Mouse (Mus musculus) midbrain, embryonic 14.5 days (tissue): Measurements from ENCODE around the gene Amot. TPM values are rescaled to one million over a fixed set of nuclear protein-coding genes. Genes with fewer than 3 reads are reported as not detected.

ENCODE experiments used
- ATAC-seq: fragments of 200-750 bp; cut with Nextera tagmentation; 2 replicates; pipeline ENCODE4 v1.8.0; 2017; ENCODE audit warnings: moderate number of reproducible peaks, moderate library complexity; ENCODE audit not compliant: low FRiP score, low TSS enrichment
- DNase-seq: peaks from one replicate; pipeline ENCODE4 v3.0.0-alpha.2; 2015
- H3K27ac ChIP-seq: fragments of 300-500 bp; sonication (generic); replicated peaks from 2 replicates; pipeline ENCODE4 v1.5.1; 2014; ENCODE audit warnings: mild to moderate bottlenecking, low read depth, low read length, moderate library complexity
- H3K27me3 ChIP-seq: fragments of 300-500 bp; sonication (generic); 2 replicates; pipeline ENCODE4 v1.6.1; 2014; ENCODE audit warnings: low read length, control low read depth, mixed read lengths; ENCODE audit not compliant: control insufficient read depth, insufficient read depth
- H3K36me3 ChIP-seq: fragments of 300-500 bp; sonication (generic); 2 replicates; pipeline ENCODE4 v1.6.1; 2014; ENCODE audit warnings: low read length, control low read depth; ENCODE audit not compliant: control insufficient read depth, insufficient read depth
- H3K4me1 ChIP-seq: fragments of 300-500 bp; sonication (generic); 2 replicates; pipeline ENCODE4 v1.6.1; 2014; ENCODE audit warnings: mild to moderate bottlenecking, antibody characterized with exemption, low read length, control low read depth; ENCODE audit not compliant: control insufficient read depth, insufficient read depth
- H3K4me2 ChIP-seq: fragments of 300-500 bp; sonication (generic); 2 replicates; pipeline ENCODE4 v1.6.1; 2014; ENCODE audit warnings: mild to moderate bottlenecking, low read length, moderate library complexity
- H3K4me3 ChIP-seq: fragments of 300-500 bp; sonication (generic); replicated peaks from 2 replicates; pipeline ENCODE4 v1.5.1; 2014; ENCODE audit warnings: low read depth, low read length
- H3K9ac ChIP-seq: fragments of 300-500 bp; sonication (generic); replicated peaks from 2 replicates; pipeline ENCODE4 v1.6.1; 2014; ENCODE audit warnings: mild to moderate bottlenecking, low read length, moderate library complexity
- H3K9me3 ChIP-seq: fragments of 300-500 bp; sonication (generic); 2 replicates; pipeline ENCODE4 v1.6.1; 2016; ENCODE audit warnings: low read length, control low read depth, mixed read lengths; ENCODE audit not compliant: control insufficient read depth
- WGBS: fragments of 180-500 bp; shearing (Covaris S2); extraction: QIAGEN DNeasy Blood & Tissue Kit; methylation state at CpG from one replicate; pipeline ENCODE4 v1.1.7; 2014; 5-methylcytosine and 5-hydroxymethylcytosine counted together
- polyA plus RNA-seq: library from polyadenylated mRNA; unstranded; fragments of >200 nt; fragmentation: Nextera tagmentation; extraction: Ambion mirVana; gene quantifications from 2 replicates; pipeline ENCODE4 v1.2.1, GENCODE M21; 2014

Amot gene
- 5.9 and 9.1 TPM in 2 replicates for polyA plus RNA-seq

DNA sequence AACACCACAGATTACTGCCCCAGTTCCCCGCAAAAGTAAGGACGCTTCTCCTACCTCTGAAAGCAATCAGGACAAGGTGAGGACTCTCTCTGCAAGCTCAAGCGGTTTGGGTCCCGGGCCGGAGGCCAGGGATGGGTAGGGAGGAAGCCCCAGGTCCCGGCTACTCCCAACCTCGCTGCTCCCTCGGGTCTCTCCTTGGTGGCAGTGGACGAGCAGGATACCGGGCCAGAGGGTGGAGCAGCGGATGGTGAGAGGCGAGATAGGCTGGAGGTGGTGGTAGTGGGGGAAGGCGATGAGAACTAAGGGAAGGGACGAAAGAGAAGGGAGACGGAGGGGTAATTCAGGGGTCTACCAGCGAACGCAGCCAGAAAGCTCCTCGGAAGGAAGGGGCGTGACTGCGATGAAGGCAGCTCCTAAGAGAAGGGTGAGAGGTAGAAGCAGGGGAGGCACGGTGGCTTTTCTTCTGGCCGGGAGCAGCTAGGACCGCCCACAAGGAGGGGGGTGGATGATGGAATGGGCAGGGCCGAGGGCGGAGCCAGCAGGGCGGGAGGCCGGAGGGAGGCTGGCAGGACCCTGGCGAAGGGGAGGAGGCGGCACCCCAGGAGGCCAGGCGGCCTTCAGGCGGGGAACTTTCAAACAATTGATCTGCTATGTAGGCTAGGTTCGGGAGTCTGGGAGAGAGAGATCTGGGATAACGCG, at the start of gene Amot:
Gene Amot, minus strand, starts transcription at position 465 of the 699 bp plus-strand sequence.
- peak within 1 kb of the TSS; percentile 54 for H3K9ac ChIP-seq
- H3K4me1 ChIP-seq, result no peaks in the 10 kb centered on the region
- H3K36me3 ChIP-seq, result no peaks in the 10 kb centered on the region
- 16% methylated on average over 34 of the region's 34 CpGs for WGBS
- H3K4me3 ChIP-seq, result peak within 1 kb of the TSS; percentile 48
- no peaks in the 10 kb centered on the region for H3K9me3 ChIP-seq
- ATAC-seq, result peak; percentile 93
- no peak within 1 kb of the TSS for H3K27ac ChIP-seq
- DNase-seq, result peak; percentile 77
- H3K27me3 ChIP-seq, result no peaks in the 10 kb centered on the region
- peak within 1 kb of the TSS; percentile 60 for H3K4me2 ChIP-seq

DNA sequence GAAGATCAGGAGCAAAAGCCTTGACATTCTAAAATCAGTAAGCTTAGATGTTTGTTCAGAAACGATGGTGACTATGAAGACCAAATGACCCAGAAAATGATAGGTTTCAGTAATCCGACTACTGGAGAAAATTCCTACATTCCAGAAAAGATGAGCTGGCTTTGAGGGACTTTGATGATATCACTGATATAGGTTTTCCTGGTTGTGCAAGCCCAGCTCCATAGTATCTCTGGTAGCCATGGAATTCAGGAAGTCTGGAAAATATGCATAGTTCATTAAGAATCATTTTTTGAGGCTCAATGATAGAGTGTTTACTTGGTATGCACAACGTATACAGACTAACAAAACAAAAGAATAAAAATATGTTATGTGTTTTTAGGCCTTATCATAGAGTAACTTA, 40.1 kb upstream of the Amot start:
- H3K4me3 ChIP-seq, result no peak overlapping the region
- no peak for ATAC-seq
- H3K4me2 ChIP-seq, result no peak overlapping the region
- H3K27ac ChIP-seq, result no peak overlapping the region
- H3K36me3 ChIP-seq, result no peaks in the 10 kb centered on the region
- H3K9me3 ChIP-seq, result no peaks in the 10 kb centered on the region
- H3K27me3 ChIP-seq, result no peaks in the 10 kb centered on the region
- WGBS, result 77% methylated on average over 3 of the region's 3 CpGs
- no peak for DNase-seq
- H3K4me1 ChIP-seq, result peaks cover 3% of the 10 kb centered on the region; the same call in 1 of the 2 replicates
- no peak overlapping the region for H3K9ac ChIP-seq

DNA sequence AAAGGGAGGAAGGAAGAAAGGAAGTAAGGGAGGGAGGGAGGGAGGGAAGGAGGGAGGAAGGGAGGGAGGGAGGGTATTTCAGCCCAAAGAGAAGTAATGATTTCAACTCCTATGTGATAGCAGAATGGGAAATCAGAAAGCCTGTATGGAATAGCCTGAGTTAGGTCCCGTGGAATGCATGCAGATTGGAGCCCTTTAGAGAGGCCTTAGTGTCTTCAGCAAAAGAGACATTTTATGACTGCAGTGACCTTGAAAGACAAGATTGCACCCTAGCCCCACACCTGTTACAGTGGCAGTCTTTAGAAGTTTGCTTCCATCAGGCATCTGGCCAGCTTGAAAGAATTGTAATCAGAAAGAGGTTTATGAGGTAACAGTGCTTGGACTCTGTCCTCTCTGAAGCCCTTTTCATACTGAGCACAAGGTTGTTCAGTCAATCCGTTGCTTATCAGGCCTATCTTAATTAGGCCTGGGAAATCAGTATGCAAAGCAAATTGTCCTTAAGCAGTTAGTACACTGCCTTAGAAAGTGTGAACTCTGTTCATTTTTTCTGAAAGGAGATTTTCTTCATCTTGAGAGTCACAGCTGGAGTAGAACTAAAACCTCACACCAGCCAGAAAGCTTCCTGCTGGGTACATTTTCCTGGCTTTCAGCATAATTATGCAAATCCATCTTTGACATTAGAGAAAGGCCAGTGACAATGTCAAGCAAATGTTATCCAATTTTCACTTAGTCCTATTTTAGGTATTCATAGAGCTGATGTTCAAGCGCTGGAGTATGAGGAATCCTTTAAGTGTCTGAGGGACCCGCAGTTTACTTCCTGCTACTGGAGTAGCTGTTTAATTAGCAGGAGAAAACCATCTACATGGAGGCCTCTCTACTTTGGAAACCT, 38.9 kb upstream of the Amot start:
- WGBS, result 41% methylated on average over 4 of the region's 4 CpGs
- Histone ChIP-seq H3K4me3 (no peak overlapping the region), H3K27me3 (no peaks in the 10 kb centered on the region), H3K36me3 (no peaks in the 10 kb centered on the region), H3K9ac (no peak overlapping the region), H3K4me2 (no peak overlapping the region), H3K9me3 (no peaks in the 10 kb centered on the region), H3K27ac (no peak overlapping the region), H3K4me1 (peaks cover 3% of the 10 kb centered on the region; the same call in 1 of the 2 replicates)
- peak; percentile 24; the same call in 1 of the 2 replicates for ATAC-seq
- peak; percentile 26 for DNase-seq

DNA sequence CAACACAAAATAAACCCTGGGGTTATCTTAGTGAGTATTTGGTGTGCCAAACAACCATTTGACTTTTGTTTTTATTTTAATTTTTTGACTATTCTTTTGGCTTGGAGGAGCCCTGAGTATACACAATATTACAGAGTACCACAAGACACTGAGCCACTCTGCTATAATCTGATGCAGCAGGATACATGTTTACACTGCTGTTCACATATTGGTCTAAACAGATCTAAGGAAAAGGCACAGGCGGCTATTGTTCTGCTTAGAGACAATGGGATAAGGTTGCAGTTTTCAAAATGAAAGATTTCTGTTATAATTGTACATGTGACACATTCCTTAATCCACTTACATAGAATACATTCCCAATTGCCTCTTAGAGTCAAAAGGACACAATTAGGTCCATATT, 36.1 kb upstream of the Amot start:
- Histone ChIP-seq H3K36me3 (no peaks in the 10 kb centered on the region), H3K27ac (no peak overlapping the region), H3K4me2 (no peak overlapping the region), H3K4me3 (no peak overlapping the region), H3K27me3 (no peaks in the 10 kb centered on the region), H3K9ac (no peak overlapping the region), H3K4me1 (peaks cover 3% of the 10 kb centered on the region; the same call in 1 of the 2 replicates), H3K9me3 (no peaks in the 10 kb centered on the region)
- DNase-seq, result no peak
- ATAC-seq, result no peak
- WGBS, result 36% methylated on average over 1 of the region's 1 CpGs

DNA sequence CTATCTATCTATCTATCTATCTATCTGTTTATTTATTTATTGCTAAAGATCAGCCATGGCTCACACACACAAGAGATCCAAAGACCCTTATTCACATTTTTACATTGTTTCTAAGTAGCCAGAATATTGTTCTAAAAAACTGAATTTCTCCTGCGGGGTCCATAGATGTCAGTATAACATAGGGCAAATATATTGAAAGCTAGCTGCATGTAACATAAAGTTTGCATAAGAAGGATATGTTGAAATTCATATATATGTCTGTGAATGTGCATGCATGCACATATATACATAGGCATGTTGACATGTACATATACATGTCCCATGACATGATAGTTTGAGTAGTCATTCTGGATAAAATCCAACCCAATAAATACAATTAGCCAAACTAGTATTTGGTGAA, 35.3 kb upstream of the Amot start:
- peak; percentile 22 for DNase-seq

DNA sequence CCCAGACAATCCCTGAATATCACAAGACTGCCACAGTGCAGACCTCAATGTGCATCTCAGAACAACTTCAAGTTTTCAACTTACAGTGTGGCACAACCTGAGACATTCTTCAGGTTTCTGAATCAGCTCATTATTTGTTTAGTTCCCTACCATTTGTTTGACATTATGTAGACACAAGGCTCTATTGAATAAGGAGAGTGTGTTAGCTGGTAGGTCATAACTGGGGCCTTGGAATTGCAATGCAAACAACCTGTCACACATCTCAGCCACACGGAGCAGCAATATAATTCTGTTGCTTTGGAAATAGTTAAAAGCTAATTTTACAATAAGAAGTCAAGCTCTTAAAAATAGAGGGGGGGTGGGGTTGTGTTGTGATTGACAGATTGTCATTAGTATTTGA, 24.6 kb upstream of the Amot start:
- Histone ChIP-seq H3K9ac (no peak overlapping the region), H3K4me1 (no peaks in the 10 kb centered on the region), H3K36me3 (no peaks in the 10 kb centered on the region), H3K4me2 (no peak overlapping the region), H3K4me3 (no peak overlapping the region), H3K27ac (no peak overlapping the region), H3K9me3 (no peaks in the 10 kb centered on the region), H3K27me3 (no peaks in the 10 kb centered on the region)
- WGBS, result 69% methylated on average over 1 of the region's 1 CpGs
- no peak for DNase-seq
- ATAC-seq, result no peak

More for the DNA sequence above, 35.3 kb upstream of the Amot start:
- Histone ChIP-seq H3K4me1 (peaks cover 3% of the 10 kb centered on the region; the same call in 1 of the 2 replicates), H3K27me3 (no peaks in the 10 kb centered on the region), H3K4me2 (no peak overlapping the region), H3K27ac (no peak overlapping the region), H3K9me3 (no peaks in the 10 kb centered on the region), H3K4me3 (no peak overlapping the region), H3K36me3 (no peaks in the 10 kb centered on the region), H3K9ac (no peak overlapping the region)
- ATAC-seq, result no peak
- WGBS, result 95% methylated on average over 1 of the region's 1 CpGs

DNA sequence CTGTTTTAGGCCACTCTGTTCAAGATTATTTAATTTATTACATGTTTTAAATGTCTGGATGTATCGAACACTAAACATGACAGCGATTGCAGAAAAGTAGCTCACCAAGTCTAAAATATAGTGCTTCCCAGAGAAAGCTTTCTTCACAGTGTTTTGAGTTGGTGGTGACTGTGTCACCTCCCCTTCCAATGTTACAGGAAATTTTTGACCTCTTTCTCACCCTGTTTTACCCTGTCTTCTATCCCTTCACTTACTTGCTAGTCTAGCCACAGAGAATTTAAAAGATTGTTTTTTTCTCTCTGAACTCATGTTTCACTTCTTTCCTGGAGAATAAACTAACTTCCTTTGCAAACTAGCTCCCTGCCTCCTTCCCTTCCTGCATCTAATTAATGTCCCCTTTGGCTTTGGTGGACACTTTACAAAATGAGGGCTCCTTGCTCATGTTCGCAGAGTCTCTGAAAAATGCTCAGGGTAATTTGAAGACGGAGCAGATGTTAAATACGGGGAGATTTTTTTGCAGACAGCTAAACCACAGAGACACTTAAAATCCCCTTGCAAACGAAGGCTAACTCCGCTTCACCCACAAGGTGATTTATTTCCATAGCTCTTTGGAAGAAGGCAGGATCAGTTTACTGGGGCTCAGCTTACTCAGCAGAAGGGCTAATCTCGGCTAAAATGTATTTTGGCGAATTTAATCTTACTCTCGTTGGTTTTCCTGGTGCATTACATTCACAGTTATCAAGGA, 11.5 kb upstream of the Amot start:
- Histone ChIP-seq H3K36me3 (no peaks in the 10 kb centered on the region), H3K4me1 (no peaks in the 10 kb centered on the region), H3K9ac (no peak overlapping the region), H3K27me3 (no peaks in the 10 kb centered on the region), H3K27ac (no peak overlapping the region), H3K9me3 (no peaks in the 10 kb centered on the region), H3K4me3 (no peak overlapping the region), H3K4me2 (no peak overlapping the region)
- 70% methylated on average over 10 of the region's 10 CpGs for WGBS
- ATAC-seq (no peak), DNase-seq (no peak)

DNA sequence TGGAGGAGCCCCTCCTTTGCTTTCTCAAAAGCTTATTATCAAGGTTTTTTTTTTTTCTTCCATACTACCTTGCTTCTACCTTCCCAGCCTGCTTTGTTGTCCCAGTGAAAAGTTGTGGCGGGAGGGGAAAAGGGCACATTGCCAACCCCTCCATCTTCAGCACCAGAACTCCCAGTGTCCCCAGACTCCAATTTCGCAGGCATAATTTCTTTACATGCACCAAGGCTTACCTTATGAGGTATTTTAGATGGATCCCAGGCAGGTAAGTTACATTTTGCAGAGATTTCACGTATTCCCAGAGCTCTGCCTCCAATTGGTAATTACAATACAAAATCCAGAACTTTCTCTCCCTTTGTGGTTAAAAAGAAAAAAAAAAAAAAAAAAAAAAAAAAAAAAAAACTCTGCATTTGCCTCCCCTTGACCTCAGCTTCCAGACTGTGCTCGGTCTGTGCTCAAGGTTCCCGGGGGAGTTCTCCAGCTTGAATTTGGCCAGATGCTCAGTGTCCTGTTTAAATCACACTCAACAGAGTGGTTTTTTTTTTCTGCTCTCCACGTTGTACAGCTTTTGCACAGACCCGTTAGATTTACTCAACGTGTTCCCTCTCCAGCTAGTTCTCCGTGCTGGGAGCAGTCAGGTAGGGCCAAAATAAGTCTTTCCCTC, 10.6 kb upstream of the Amot start:
- no peak overlapping the region for H3K27ac ChIP-seq
- ATAC-seq, result no peak

More for the DNA sequence above, 10.6 kb upstream of the Amot start:
- Histone ChIP-seq H3K9ac (no peak overlapping the region), H3K4me3 (no peak overlapping the region), H3K9me3 (no peaks in the 10 kb centered on the region), H3K27me3 (no peaks in the 10 kb centered on the region), H3K4me1 (no peaks in the 10 kb centered on the region), H3K36me3 (no peaks in the 10 kb centered on the region), H3K4me2 (no peak overlapping the region)
- WGBS, result 55% methylated on average over 9 of the region's 9 CpGs
- no peak for DNase-seq
